Mouse (Mus musculus) retina, adult 2 months (tissue): Measurements from ENCODE around the gene Tbl2.

Experiments used
- DNase-seq: peaks from one replicate; pipeline ENCODE4 v3.0.0-alpha.2; 2012; ENCODE audit warnings: low read depth, low spot score

The Tbl2 gene

GRCm38 (mm10) chr5:135149053-135149819 lies at the start of gene Tbl2:
Gene Tbl2, plus strand, starts transcription at chr5:135149657.
- peak; percentile 97 for DNase-seq

DNA sequence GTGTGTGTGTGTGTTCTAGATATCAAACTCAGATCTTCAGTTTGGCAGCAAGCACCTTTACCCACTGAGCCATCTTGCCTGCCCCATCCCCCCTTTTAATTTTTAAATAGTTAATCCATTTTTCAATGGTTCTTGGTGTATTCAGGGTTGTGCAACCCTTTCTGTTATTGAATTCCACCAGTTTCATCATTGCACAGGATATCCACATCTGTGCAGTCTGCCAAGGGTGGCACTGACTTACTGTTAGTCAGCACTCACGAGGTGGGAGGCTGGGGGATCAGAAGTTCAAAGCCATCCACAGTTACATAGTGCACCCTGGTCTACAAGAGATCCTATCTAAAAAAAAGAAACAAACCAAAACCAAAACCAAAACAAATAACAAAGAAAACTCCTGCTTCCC lies 48.5 kb upstream of the Tbl2 start:
- no peak for DNase-seq

DNA sequence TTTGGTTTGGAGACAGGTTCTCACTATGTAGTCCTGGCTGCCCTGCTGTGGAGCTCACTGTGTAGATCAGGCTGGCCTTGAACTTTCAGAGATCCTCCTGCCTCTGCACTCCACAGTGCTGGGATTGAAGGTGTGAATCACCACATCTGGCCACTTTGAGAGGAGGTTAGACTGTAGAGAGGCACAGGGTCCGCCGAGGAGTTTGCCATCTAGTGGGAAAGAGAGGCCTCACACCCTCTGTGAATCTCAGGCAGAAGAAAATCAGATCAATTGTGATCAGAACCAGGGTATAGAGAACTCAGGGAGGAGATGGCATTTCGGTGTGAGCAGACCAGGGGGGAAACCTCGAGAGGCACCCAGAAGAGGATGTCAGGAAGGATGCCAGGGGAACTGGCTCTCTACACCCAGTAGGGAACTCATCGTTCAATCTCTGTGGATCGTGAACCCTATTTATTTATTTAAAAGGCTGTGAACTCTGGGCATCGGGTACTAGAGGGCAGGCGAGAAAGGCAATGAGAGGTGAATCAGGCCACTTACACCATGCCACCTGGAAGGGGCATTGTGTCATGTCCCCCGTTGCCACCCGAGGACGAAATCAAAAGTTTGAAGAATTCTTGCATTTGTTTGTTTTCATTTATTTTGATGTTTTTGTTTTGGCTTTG lies 45.3 kb upstream of the Tbl2 start:
- DNase-seq: no peak

- DNase-seq: no peak
Observed at GRCm38 (mm10) chr5:135106758-135107256, 42.6 kb upstream of the Tbl2 start.

- DNase-seq: no peak
Observed at GRCm38 (mm10) chr5:135107521-135108501, 41.6 kb upstream of the Tbl2 start.

DNA sequence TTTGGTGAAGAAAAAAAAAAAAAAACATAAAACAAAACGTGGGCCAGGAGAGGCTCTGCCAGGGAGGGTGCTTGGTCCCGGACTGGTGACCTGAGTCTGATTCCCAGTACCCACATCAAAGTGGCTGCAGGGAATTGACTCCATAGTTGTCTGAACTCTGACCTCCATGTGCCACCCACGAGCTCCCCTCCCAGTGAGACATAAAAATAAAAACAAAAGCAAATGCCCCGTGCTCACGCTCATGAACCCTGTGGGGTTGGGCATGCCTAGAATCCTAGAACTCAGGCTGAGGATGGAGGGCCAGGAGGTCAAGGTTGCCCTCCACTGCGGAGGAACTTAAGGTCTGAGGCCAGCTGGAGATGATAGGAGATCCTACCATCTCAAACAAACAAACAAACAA lies 40.4 kb upstream of the Tbl2 start:
- DNase-seq: no peak

GRCm38 (mm10) chr5:135109426-135109825 lies 40.0 kb upstream of the Tbl2 start:
- DNase-seq: no peak

- DNase-seq: no peak
Observed at GRCm38 (mm10) chr5:135109976-135110375, 39.5 kb upstream of the Tbl2 start.

DNA sequence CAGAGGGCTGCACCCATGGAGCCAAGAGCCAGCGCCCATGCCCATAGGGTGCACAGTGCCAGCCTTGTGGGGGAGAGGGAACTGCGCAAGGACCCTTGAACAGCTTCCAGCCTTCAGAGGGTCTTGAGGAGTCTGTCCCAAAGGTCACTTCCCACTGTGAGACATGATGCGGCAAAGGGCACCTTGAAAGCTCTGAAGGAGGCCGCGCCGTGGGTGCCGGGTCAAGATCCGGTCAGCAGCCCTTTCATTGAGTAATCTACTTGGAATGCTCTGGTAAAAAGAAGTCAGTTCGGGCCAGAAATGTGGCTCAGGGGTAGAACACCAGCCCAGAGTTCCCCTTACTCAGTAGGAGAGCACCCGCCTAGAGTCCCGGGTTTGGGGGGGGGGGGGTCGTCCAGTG lies 35.7 kb upstream of the Tbl2 start:
- DNase-seq: no peak

GRCm38 (mm10) chr5:135115241-135115640 lies 34.2 kb upstream of the Tbl2 start:
- DNase-seq: no peak

DNA sequence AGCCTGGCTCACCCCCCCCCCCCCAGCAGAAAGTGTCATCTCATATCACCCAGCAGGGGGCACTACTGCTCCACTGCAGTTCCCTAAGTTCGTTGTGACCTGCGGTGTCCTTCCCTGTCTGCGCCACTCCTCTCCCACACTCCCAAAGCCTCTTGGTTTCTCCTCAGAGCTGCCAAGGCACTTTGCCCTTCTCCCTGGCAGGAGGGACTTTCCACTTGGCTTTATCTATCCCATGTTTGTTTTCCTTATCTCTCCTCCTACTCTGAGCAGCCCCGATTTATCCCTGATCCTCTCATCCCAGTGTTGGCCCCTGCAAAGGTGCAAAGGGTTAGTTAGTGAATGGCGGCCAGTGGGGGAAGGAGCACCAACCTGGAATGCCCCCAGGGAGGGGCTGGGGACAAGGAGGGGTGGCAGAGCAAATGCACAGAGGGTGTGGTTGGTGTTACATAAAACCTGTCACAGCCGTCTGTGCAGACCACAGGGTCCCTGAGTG lies 30.8 kb upstream of the Tbl2 start:
- DNase-seq: peak; percentile 43

GRCm38 (mm10) chr5:135120753-135121152 lies 28.7 kb upstream of the Tbl2 start:
- no peak for DNase-seq

DNA sequence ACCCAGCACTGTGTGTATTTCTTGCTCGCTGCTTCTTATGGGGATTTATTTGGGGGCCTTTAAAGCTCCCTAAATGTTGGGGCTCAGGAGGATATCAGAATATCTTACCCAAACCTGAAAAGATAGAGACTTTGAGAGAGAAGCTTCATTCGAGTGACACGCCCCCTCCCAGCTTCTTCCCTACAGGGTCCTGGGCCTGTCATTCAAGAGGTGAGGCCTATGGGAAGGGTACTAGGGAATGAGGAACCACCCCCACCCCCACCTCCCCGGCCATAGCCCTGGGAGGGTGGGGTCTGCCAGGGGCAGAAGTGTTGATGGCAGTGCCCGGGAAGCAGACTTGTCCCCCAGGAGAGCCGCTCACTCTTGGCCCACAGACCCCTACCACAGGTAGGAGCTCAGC lies 23.3 kb upstream of the Tbl2 start:
- DNase-seq: no peak

DNA sequence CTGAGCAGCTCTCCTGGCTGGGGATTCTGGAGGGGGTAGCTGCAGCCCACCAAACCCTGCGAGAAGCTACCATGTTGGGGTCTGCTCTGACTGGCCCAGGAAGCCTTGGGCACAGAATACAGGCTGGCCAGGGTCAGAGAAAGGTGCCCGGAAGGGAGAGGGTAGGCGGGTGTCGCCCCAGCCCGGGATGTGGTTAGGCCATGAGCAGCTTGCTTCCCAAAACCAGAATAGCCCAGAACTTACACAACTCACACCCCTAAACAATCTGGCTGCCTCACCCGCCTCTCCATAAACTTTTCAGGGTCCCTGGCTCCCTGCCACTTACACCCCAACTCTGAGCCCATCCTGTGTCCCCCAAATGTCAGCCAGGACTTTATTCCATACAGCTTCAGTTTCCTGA lies 21.8 kb upstream of the Tbl2 start:
- DNase-seq: no peak

GRCm38 (mm10) chr5:135129747-135130146 lies 19.7 kb upstream of the Tbl2 start:
- DNase-seq: no peak

DNA sequence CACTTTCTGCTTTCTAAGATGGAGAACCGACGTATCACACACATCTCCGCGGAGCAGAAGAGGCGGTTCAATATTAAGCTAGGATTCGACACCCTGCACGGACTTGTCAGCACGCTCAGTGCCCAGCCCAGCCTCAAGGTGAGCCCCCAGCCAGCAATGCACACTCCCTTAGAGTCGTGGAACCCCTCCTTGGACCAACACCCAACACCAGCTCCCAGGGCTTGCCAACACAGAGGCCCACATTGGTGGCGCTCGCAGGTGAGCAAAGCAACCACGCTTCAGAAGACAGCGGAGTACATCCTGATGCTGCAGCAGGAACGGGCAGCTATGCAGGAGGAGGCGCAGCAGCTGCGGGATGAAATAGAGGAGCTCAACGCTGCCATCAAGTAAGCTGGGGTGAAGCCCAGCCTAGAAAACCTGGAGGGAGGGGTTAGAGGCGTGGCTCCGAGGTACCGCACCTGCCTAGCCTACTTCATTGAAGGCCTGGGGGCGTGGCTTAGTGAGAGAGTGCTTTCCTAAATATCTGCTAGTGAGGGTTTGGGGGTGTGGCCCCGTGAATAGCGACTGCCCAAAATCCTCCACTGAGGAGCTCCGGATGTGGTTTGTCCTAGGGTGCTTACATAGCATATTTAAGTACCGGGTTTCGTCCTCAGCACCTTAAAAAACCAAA lies 15.6 kb upstream of the Tbl2 start:
- no peak for DNase-seq

DNA sequence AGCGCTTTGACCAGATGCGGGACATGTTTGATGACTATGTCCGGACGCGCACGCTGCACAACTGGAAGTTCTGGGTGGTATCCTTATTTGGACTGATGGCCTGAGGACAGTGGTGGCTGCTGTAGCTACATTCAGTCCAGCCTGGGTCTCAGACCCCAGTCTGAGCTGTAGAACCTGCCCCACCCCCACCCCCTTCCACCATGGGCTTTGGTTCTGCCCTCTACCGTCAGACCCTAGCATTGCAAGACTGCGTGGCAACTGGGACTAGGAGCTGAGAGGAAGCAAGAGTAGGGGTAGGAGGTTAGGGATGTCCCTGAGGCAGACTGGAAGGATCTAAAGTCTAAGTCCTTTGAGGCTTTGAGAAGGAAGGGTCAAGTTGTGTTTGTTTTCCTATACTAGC lies 14.9 kb upstream of the Tbl2 start:
- no peak for DNase-seq

GRCm38 (mm10) chr5:135139881-135140280 lies 9.6 kb upstream of the Tbl2 start:
- DNase-seq: no peak

- DNase-seq: no peak
Observed at GRCm38 (mm10) chr5:135144469-135144868, 5.0 kb upstream of the Tbl2 start.

DNA sequence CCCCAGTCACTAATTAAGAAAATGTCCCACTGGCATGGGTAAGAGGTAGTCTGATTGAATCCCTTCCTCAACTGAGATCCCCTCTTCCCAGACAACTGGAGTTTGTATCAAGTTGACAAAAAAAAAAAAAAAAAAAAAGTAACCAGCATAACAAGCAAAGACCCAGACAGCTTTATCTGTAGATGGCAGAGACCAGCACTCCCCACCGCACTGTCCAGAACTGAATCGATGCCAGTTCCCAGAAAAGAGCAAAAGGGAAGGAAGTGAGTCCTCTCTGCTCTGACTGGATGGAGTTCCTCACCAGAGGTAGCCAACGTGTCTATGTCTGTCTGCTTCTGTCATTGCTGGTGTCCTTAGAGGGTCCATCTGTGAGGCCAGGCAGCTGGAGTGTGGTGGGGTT lies 3.9 kb upstream of the Tbl2 start:
- no peak for DNase-seq

DNA sequence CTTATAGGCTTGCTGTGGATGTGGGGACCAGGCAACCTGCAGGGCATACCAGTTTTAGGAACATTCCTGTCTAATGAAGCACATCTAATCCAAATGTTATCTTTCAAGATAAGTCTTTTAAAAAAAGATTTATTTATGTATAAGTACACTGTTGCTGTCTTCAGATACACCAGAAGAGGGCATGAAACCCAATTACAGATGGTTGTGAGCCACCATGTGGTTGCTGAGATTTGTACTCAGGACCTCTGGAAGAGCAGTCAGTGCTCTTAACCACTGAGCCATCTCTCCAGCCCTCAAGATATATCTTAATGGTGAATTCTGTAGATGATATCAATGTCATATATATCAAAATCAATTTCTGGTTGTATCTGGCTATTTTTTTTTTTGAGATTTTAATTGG lies 3.5 kb upstream of the Tbl2 start:
- DNase-seq: no peak
